Mouse (Mus musculus) forebrain, postnatal 0 days (tissue): Measurements from ENCODE around the gene Ankrd33b. TPM values are rescaled to one million over a fixed set of nuclear protein-coding genes. Genes with fewer than 3 reads are reported as not detected.

Experiments used
- ATAC-seq: fragments of 200-750 bp; cut with Nextera tagmentation; 2 replicates; pipeline ENCODE4 v1.8.0; 2017; ENCODE audit warnings: mild to moderate bottlenecking, moderate library complexity
- DNase-seq: peaks from one replicate; pipeline ENCODE4 v3.0.0-alpha.2; 2015
- H3K27ac ChIP-seq: fragments of 300-500 bp; sonication (generic); 2 replicates; pipeline ENCODE4 v1.5.1; 2014; ENCODE audit warnings: low read depth, mild to moderate bottlenecking, antibody characterized with exemption, low read length, moderate library complexity, mixed read lengths
- H3K27me3 ChIP-seq: fragments of 300-500 bp; sonication (generic); 2 replicates; pipeline ENCODE4 v1.6.1; 2014; ENCODE audit warnings: mild to moderate bottlenecking, low read length, mixed read lengths; ENCODE audit not compliant: insufficient read depth
- H3K36me3 ChIP-seq: fragments of 300-500 bp; sonication (generic); 2 replicates; pipeline ENCODE4 v1.6.1; 2014; ENCODE audit warnings: mild to moderate bottlenecking, moderate library complexity; ENCODE audit not compliant: insufficient read depth
- H3K4me1 ChIP-seq: fragments of 300-500 bp; sonication (generic); 2 replicates; pipeline ENCODE4 v1.6.1; 2014; ENCODE audit warnings: antibody characterized with exemption; ENCODE audit not compliant: insufficient read depth
- H3K4me2 ChIP-seq: fragments of 300-500 bp; sonication (generic); 2 replicates; pipeline ENCODE4 v1.6.1; 2014; ENCODE audit warnings: low read depth, mild to moderate bottlenecking, moderate library complexity
- H3K4me3 ChIP-seq: fragments of 300-500 bp; sonication (generic); 2 replicates; pipeline ENCODE4 v1.5.1; 2014; ENCODE audit warnings: low read depth, low read length, mixed read lengths
- H3K9ac ChIP-seq: fragments of 300-500 bp; sonication (generic); 2 replicates; pipeline ENCODE4 v1.6.1; 2014; ENCODE audit warnings: mild to moderate bottlenecking
- H3K9me3 ChIP-seq: fragments of 300-500 bp; sonication (generic); 2 replicates; pipeline ENCODE4 v1.6.1; 2016; ENCODE audit warnings: low read length
- CTCF ChIP-seq: sonication (generic); IDR thresholded peaks from 2 replicates; pipeline ENCODE4 v1.5.1; 2016; ENCODE audit warnings: antibody characterized with exemption, control low read depth, low read depth
- WGBS: fragments of 180-500 bp; shearing (Covaris S2); extraction: QIAGEN DNeasy Blood & Tissue Kit; methylation state at CpG from one replicate; pipeline ENCODE4 v1.1.7; 2014; 5-methylcytosine and 5-hydroxymethylcytosine counted together
- polyA plus RNA-seq: library from polyadenylated mRNA; unstranded; fragments of >200 nt; fragmentation: Nextera tagmentation; extraction: Ambion mirVana; gene quantifications from 2 replicates; pipeline ENCODE4 v1.2.1, GENCODE M21; 2015
- total RNA-seq: library from RNA; depleted of rRNA; stranded (reverse); fragments of >200 nt; gene quantifications from 2 replicates; pipeline ENCODE4 v1.2.3, GENCODE M21; 2014

Ankrd33b gene
- total and polyA plus RNA-seq, 2 experiments from 2014 or later, result 1.2 to 1.3 TPM

- ATAC-seq, result no peak
Observed at GRCm38 (mm10) chr15:31342496-31342901, 25.0 kb downstream of the Ankrd33b start.

GRCm38 (mm10) chr15:31342001-31342400 is 25.5 kb downstream of the Ankrd33b start:
- TF ChIP-seq CTCF, result no peak
- Histone ChIP-seq H3K27ac (no peak overlapping the region), H3K9ac (no peak overlapping the region), H3K4me1 (no peaks in the 10 kb centered on the region), H3K36me3 (no peaks in the 10 kb centered on the region), H3K27me3 (no peaks in the 10 kb centered on the region), H3K9me3 (no peaks in the 10 kb centered on the region), H3K4me2 (no peak overlapping the region), H3K4me3 (no peak overlapping the region)
- DNase-seq (no peak), ATAC-seq (no peak)
- WGBS, result 61% methylated on average over 1 of the region's 1 CpGs

More at GRCm38 (mm10) chr15:31342496-31342901, 25.0 kb downstream of the Ankrd33b start:
- Histone ChIP-seq H3K4me1 (no peaks in the 10 kb centered on the region), H3K27ac (no peak overlapping the region), H3K9me3 (no peaks in the 10 kb centered on the region), H3K27me3 (no peaks in the 10 kb centered on the region), H3K4me2 (no peak overlapping the region), H3K9ac (no peak overlapping the region), H3K36me3 (no peaks in the 10 kb centered on the region), H3K4me3 (no peak overlapping the region)
- 31% methylated on average over 8 of the region's 8 CpGs for WGBS
- TF ChIP-seq CTCF, result no peak
- DNase-seq, result no peak

- Histone ChIP-seq H3K9me3 (no peaks in the 10 kb centered on the region), H3K27me3 (no peaks in the 10 kb centered on the region), H3K27ac (no peak overlapping the region), H3K9ac (no peak overlapping the region), H3K4me3 (no peak overlapping the region), H3K4me2 (no peak overlapping the region), H3K36me3 (no peaks in the 10 kb centered on the region), H3K4me1 (no peaks in the 10 kb centered on the region)
- ATAC-seq (no peak), DNase-seq (no peak)
- WGBS, result 88% methylated on average over 10 of the region's 10 CpGs
- no peak for TF ChIP-seq CTCF
Observed at GRCm38 (mm10) chr15:31338656-31339291, 28.8 kb downstream of the Ankrd33b start.

- WGBS, result 81% methylated on average over 6 of the region's 6 CpGs
- Histone ChIP-seq H3K4me3 (no peak overlapping the region), H3K4me2 (no peak overlapping the region), H3K27me3 (no peaks in the 10 kb centered on the region), H3K9me3 (no peaks in the 10 kb centered on the region), H3K9ac (no peak overlapping the region), H3K36me3 (no peaks in the 10 kb centered on the region), H3K4me1 (no peaks in the 10 kb centered on the region), H3K27ac (no peak overlapping the region)
- TF ChIP-seq CTCF, result no peak
- ATAC-seq (no peak), DNase-seq (no peak)
Observed at GRCm38 (mm10) chr15:31337983-31338382, 29.5 kb downstream of the Ankrd33b start.

- peak; percentile 63 for DNase-seq
- Histone ChIP-seq H3K9ac (no peak overlapping the region), H3K36me3 (no peaks in the 10 kb centered on the region), H3K9me3 (no peaks in the 10 kb centered on the region), H3K4me2 (no peak overlapping the region), H3K4me1 (no peaks in the 10 kb centered on the region), H3K27ac (no peak overlapping the region), H3K27me3 (no peaks in the 10 kb centered on the region), H3K4me3 (no peak overlapping the region)
- 51% methylated on average over 14 of the region's 14 CpGs for WGBS
- peak; percentile 95 for ATAC-seq
- TF ChIP-seq CTCF, result no peak
Observed at GRCm38 (mm10) chr15:31337192-31337741, 30.3 kb downstream of the Ankrd33b start.

- no peak for ATAC-seq
- 68% methylated on average over 4 of the region's 4 CpGs for WGBS
- H3K4me3 ChIP-seq, result no peak overlapping the region
- no peak overlapping the region for H3K4me2 ChIP-seq
- H3K27ac ChIP-seq, result no peak overlapping the region
- DNase-seq, result no peak
- H3K4me1 ChIP-seq, result no peaks in the 10 kb centered on the region
- H3K9ac ChIP-seq, result no peak overlapping the region
- no peaks in the 10 kb centered on the region for H3K27me3 ChIP-seq
- TF ChIP-seq CTCF, result no peak
- no peaks in the 10 kb centered on the region for H3K36me3 ChIP-seq
- H3K9me3 ChIP-seq, result no peaks in the 10 kb centered on the region
Observed at GRCm38 (mm10) chr15:31336685-31337084, 30.8 kb downstream of the Ankrd33b start.

GRCm38 (mm10) chr15:31334829-31335228 is 32.7 kb downstream of the Ankrd33b start:
- DNase-seq (no peak), ATAC-seq (no peak)
- H3K9ac ChIP-seq, result no peak overlapping the region
- no peak for TF ChIP-seq CTCF
- no peaks in the 10 kb centered on the region for H3K9me3 ChIP-seq
- H3K27ac ChIP-seq, result no peak overlapping the region
- H3K4me2 ChIP-seq, result no peak overlapping the region
- H3K27me3 ChIP-seq, result no peaks in the 10 kb centered on the region
- no peaks in the 10 kb centered on the region for H3K36me3 ChIP-seq
- 84% methylated on average over 5 of the region's 5 CpGs for WGBS
- no peaks in the 10 kb centered on the region for H3K4me1 ChIP-seq
- H3K4me3 ChIP-seq, result no peak overlapping the region
